Mouse (Mus musculus) adrenal gland, postnatal 14 days (tissue): ENCODE measurements around the gene Akap2. TPM values are rescaled to one million over a fixed set of nuclear protein-coding genes. Genes with fewer than 3 reads are reported as not detected.

Experiments used
- DNase-seq: peaks from one replicate; pipeline ENCODE4 v3.0.0; 2021; ENCODE audit warnings: mixed read lengths
- long read RNA-seq, 2 experiments: library from polyadenylated mRNA; stranded (forward); transcript quantifications; one replicate each; pipeline ENCODE4 v2.0.0; 2021
- total RNA-seq: library from RNA; stranded (reverse); gene quantifications from 2 replicates; pipeline ENCODE4 v1.2.3, GENCODE M21; 2021

Akap2 gene
- 129 and 137 TPM in 2 replicates for total RNA-seq
- long read RNA-seq, experiment 1, full-length matches to known transcripts = 2 of 29 reads
- long read RNA-seq, experiment 1, partial matches to known transcripts = 0 of 29 reads
- long read RNA-seq, experiment 1, other reads (novel, unspliced or antisense) = 27 of 29 reads
- long read RNA-seq, experiment 2, full-length matches to known transcripts = 2 of 21 reads
- long read RNA-seq, experiment 2, partial matches to known transcripts = 0 of 21 reads
- long read RNA-seq, experiment 2, other reads (novel, unspliced or antisense) = 19 of 21 reads

- DNase-seq = no peak
These were observed at the start of gene Akap2 for GRCm38 (mm10) chr4:57717354-57717753. Gene Akap2 (plus strand): TSS chr4:57717657.

GRCm38 (mm10) chr4:57670813-57671469, 46.5 kb upstream of the Akap2 start:
- DNase-seq = peak; percentile 43

- peak; percentile 44 for DNase-seq
These were observed 44.9 kb upstream of the Akap2 start for GRCm38 (mm10) chr4:57672541-57672940.

GRCm38 (mm10) chr4:57672996-57673906, 44.2 kb upstream of the Akap2 start:
- peak; percentile 94 for DNase-seq

- no peak for DNase-seq
These were observed 43.1 kb upstream of the Akap2 start for GRCm38 (mm10) chr4:57674351-57674750.

- peak; percentile 82 for DNase-seq
These were observed 42.1 kb upstream of the Akap2 start for GRCm38 (mm10) chr4:57675387-57675786.

- DNase-seq = no peak
These were observed 39.5 kb upstream of the Akap2 start for GRCm38 (mm10) chr4:57677916-57678315.

GRCm38 (mm10) chr4:57678991-57679457, 38.4 kb upstream of the Akap2 start:
- no peak for DNase-seq

- DNase-seq = no peak
These were observed 37.3 kb upstream of the Akap2 start for GRCm38 (mm10) chr4:57680186-57680585.

- peak; percentile 40 for DNase-seq
These were observed 35.9 kb upstream of the Akap2 start for GRCm38 (mm10) chr4:57681511-57681910.

GRCm38 (mm10) chr4:57682341-57682740, 35.1 kb upstream of the Akap2 start:
- no peak for DNase-seq

- no peak for DNase-seq
These were observed 34.5 kb upstream of the Akap2 start for GRCm38 (mm10) chr4:57682944-57683343.

- DNase-seq = no peak
These were observed 32.7 kb upstream of the Akap2 start for GRCm38 (mm10) chr4:57684676-57685215.

GRCm38 (mm10) chr4:57686736-57687135, 30.7 kb upstream of the Akap2 start:
- DNase-seq = no peak

GRCm38 (mm10) chr4:57687583-57687982, 29.9 kb upstream of the Akap2 start:
- DNase-seq = no peak

GRCm38 (mm10) chr4:57688131-57688530, 29.3 kb upstream of the Akap2 start:
- no peak for DNase-seq

GRCm38 (mm10) chr4:57690001-57690400, 27.5 kb upstream of the Akap2 start:
- peak; percentile 24 for DNase-seq

GRCm38 (mm10) chr4:57690805-57691204, 26.7 kb upstream of the Akap2 start:
- no peak for DNase-seq

- DNase-seq = no peak
These were observed 22.9 kb upstream of the Akap2 start for GRCm38 (mm10) chr4:57694356-57695136.

- DNase-seq = no peak
These were observed 20.5 kb upstream of the Akap2 start for GRCm38 (mm10) chr4:57696955-57697354.

GRCm38 (mm10) chr4:57697918-57698611, 19.4 kb upstream of the Akap2 start:
- DNase-seq = no peak
